Mouse (Mus musculus): ENCODE data around the gene Mrgpre.
A peak's percentile ranks its signal among the peaks of the same experiment; 100 is the strongest.

DNA sequence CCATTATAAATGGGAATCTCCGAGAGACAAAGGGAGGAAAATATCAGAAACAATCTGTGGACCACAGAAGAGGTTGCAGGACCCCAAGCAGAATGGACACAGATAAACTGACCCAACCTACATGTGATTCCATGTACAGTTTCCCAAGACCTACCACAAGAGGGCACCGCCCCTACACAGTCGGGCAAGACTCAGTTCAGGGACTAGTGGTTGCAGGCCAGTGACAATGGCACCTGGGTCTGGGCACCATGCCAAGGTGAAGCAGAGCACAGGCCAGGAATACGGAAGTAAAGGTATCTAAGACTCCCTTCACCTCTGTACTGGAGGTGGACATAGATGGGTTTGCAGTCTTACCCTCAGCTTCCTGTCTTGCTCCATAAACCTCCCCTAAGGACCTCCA, 8.8 kb upstream of the Mrgpre start:
- TF ChIP-seq CTCF (conservative IDR thresholded peaks at IDR 0.05; ENCODE audit: insufficient read depth, insufficient read length, low read depth, low read length) (peak; percentile 74), POLR2A (IDR thresholded peaks at IDR 0.05; ENCODE audit: low read depth, low read length) (no peak)
